Mouse (Mus musculus): Measurements from ENCODE around the gene Adprhl1. TPM values are rescaled to one million over a fixed set of nuclear protein-coding genes. Genes with fewer than 3 reads are reported as not detected.

Adprhl1 gene
- polyA plus RNA-seq, 2 experiments, result 4.1 to 5.0 TPM

- DNase-seq (ENCODE audit: low spot score) (no peak), ATAC-seq (ENCODE audit: low FRiP score, low read depth) (no peak)
- no peak overlapping the region for H3K4me3 ChIP-seq (replicated peaks; ENCODE audit: low read length)
- no peak overlapping the region for H3K27ac ChIP-seq (replicated peaks; ENCODE audit: low read depth, low read length)
- WGBS, result 90% methylated on average over 13 of the region's 13 CpGs
- H3K27me3 ChIP-seq (ENCODE audit: control insufficient read depth, insufficient read depth, low read length), result no peaks in the 10 kb centered on the region
- no peak overlapping the region for H3K9ac ChIP-seq (ENCODE audit: low read depth, low read length, severe bottlenecking)
- no peaks in the 10 kb centered on the region for H3K4me1 ChIP-seq (ENCODE audit: control insufficient read depth, insufficient read depth, low read length)
- H3K36me3 ChIP-seq (ENCODE audit: control insufficient read depth, insufficient read depth, low read length), result peaks cover 5% of the 10 kb centered on the region
- no peaks in the 10 kb centered on the region for H3K9me3 ChIP-seq (ENCODE audit: control insufficient read depth, low read length)
- TF ChIP-seq POLR2A (IDR thresholded peaks at IDR 0.05; ENCODE audit: borderline replicate concordance, extremely low read depth, insufficient read depth, insufficient read length), result no peak
- no peak overlapping the region for H3K4me2 ChIP-seq (replicated peaks; ENCODE audit: low read depth, low read length, severe bottlenecking)
These were observed 65.9 kb downstream of the Adprhl1 start for GRCm38 (mm10) chr8:13188052-13188555.

DNA sequence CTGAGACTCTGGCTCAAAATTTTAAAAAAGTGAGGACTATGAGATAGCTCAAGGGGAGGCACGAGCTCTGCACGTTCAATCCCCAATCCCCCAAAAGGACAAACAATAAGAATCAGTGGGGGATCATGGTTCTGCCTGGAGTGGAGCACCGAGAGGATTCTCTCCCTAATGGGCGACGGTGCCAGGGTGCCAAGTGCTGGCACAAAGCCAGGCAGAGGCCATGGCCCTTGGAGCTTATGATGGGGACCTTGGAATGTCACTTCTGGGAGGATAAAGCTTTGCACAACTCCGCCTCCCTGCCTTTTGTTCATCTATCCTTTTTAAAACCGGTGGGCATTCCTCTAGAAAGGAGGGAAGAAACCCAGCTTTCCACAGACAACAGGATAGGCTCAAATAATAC is 66.3 kb downstream of the Adprhl1 start:
- Histone ChIP-seq H3K27ac (replicated peaks; ENCODE audit: low read depth, low read length) (no peak overlapping the region), H3K4me3 (replicated peaks; ENCODE audit: low read length) (no peak overlapping the region), H3K9ac (ENCODE audit: low read depth, low read length, severe bottlenecking) (no peak overlapping the region), H3K4me2 (replicated peaks; ENCODE audit: low read depth, low read length, severe bottlenecking) (no peak overlapping the region), H3K36me3 (ENCODE audit: control insufficient read depth, insufficient read depth, low read length) (peaks cover 5% of the 10 kb centered on the region), H3K27me3 (ENCODE audit: control insufficient read depth, insufficient read depth, low read length) (no peaks in the 10 kb centered on the region), H3K4me1 (ENCODE audit: control insufficient read depth, insufficient read depth, low read length) (no peaks in the 10 kb centered on the region), H3K9me3 (ENCODE audit: control insufficient read depth, low read length) (no peaks in the 10 kb centered on the region)
- no peak for ATAC-seq (ENCODE audit: low FRiP score, low read depth)
- TF ChIP-seq POLR2A (IDR thresholded peaks at IDR 0.05; ENCODE audit: borderline replicate concordance, extremely low read depth, insufficient read depth, insufficient read length), result no peak
- 81% methylated on average over 7 of the region's 7 CpGs for WGBS
- no peak for DNase-seq (ENCODE audit: low spot score)

- no peak for TF ChIP-seq POLR2A (IDR thresholded peaks at IDR 0.05; ENCODE audit: borderline replicate concordance, extremely low read depth, insufficient read depth, insufficient read length)
- WGBS, result 82% methylated on average over 9 of the region's 9 CpGs
- Histone ChIP-seq H3K4me1 (ENCODE audit: control insufficient read depth, insufficient read depth, low read length) (no peaks in the 10 kb centered on the region), H3K27me3 (ENCODE audit: control insufficient read depth, insufficient read depth, low read length) (no peaks in the 10 kb centered on the region), H3K9ac (ENCODE audit: low read depth, low read length, severe bottlenecking) (no peak overlapping the region), H3K4me3 (replicated peaks; ENCODE audit: low read length) (no peak overlapping the region), H3K36me3 (ENCODE audit: control insufficient read depth, insufficient read depth, low read length) (peaks cover 5% of the 10 kb centered on the region), H3K27ac (replicated peaks; ENCODE audit: low read depth, low read length) (no peak overlapping the region), H3K4me2 (replicated peaks; ENCODE audit: low read depth, low read length, severe bottlenecking) (no peak overlapping the region), H3K9me3 (ENCODE audit: control insufficient read depth, low read length) (no peaks in the 10 kb centered on the region)
- no peak for ATAC-seq (ENCODE audit: low FRiP score, low read depth)
- DNase-seq (ENCODE audit: low spot score), result no peak
These were observed 66.7 kb downstream of the Adprhl1 start for GRCm38 (mm10) chr8:13187229-13187628.

- Histone ChIP-seq H3K4me3 (replicated peaks; ENCODE audit: low read length) (no peak overlapping the region), H3K27me3 (ENCODE audit: control insufficient read depth, insufficient read depth, low read length) (no peaks in the 10 kb centered on the region), H3K27ac (replicated peaks; ENCODE audit: low read depth, low read length) (no peak overlapping the region), H3K4me1 (ENCODE audit: control insufficient read depth, insufficient read depth, low read length) (no peaks in the 10 kb centered on the region), H3K4me2 (replicated peaks; ENCODE audit: low read depth, low read length, severe bottlenecking) (no peak overlapping the region), H3K9ac (ENCODE audit: low read depth, low read length, severe bottlenecking) (no peak overlapping the region), H3K9me3 (ENCODE audit: control insufficient read depth, low read length) (no peaks in the 10 kb centered on the region), H3K36me3 (ENCODE audit: control insufficient read depth, insufficient read depth, low read length) (peaks cover 5% of the 10 kb centered on the region)
- DNase-seq (ENCODE audit: low spot score) (no peak), ATAC-seq (ENCODE audit: low FRiP score, low read depth) (no peak)
- no peak for TF ChIP-seq POLR2A (IDR thresholded peaks at IDR 0.05; ENCODE audit: borderline replicate concordance, extremely low read depth, insufficient read depth, insufficient read length)
- WGBS, result 84% methylated on average over 8 of the region's 8 CpGs
These were observed 67.1 kb downstream of the Adprhl1 start for GRCm38 (mm10) chr8:13186819-13187218.

DNA sequence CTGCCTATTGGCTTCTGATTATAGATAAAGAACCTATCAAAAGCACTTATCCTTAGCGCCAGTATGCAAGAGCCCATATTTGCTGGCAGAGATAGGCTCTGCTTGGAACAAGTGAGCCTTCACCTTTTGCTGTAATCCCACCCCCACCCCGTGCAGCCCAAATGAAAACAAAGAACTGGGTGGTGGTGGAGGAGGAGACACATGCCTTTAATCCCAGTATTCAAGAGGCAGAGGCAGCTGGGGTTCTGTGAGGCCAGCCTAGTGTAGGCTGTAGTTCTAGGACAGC is 72.3 kb downstream of the Adprhl1 start:
- H3K4me1 ChIP-seq (ENCODE audit: control insufficient read depth, insufficient read depth, low read length), result no peaks in the 10 kb centered on the region
- H3K27me3 ChIP-seq (ENCODE audit: control insufficient read depth, insufficient read depth, low read length), result no peaks in the 10 kb centered on the region
- no peak for TF ChIP-seq POLR2A (IDR thresholded peaks at IDR 0.05; ENCODE audit: borderline replicate concordance, extremely low read depth, insufficient read depth, insufficient read length)
- WGBS, result 66% methylated on average over 2 of the region's 2 CpGs
- no peak overlapping the region for H3K4me3 ChIP-seq (replicated peaks; ENCODE audit: low read length)
- ATAC-seq (ENCODE audit: low FRiP score, low read depth), result no peak
- H3K36me3 ChIP-seq (ENCODE audit: control insufficient read depth, insufficient read depth, low read length), result peaks cover 24% of the 10 kb centered on the region
- no peak overlapping the region for H3K27ac ChIP-seq (replicated peaks; ENCODE audit: low read depth, low read length)
- H3K9ac ChIP-seq (ENCODE audit: low read depth, low read length, severe bottlenecking), result no peak overlapping the region
- no peaks in the 10 kb centered on the region for H3K9me3 ChIP-seq (ENCODE audit: control insufficient read depth, low read length)
- DNase-seq (ENCODE audit: low spot score), result no peak
- H3K4me2 ChIP-seq (replicated peaks; ENCODE audit: low read depth, low read length, severe bottlenecking), result no peak overlapping the region
